Mouse (Mus musculus) embryonic fibroblast, embryonic 13.5 days (primary cell): ENCODE measurements around the gene C1qtnf12.

ENCODE experiments used
- CTCF ChIP-seq: IDR thresholded peaks from 2 replicates; pipeline ENCODE4 v1.5.1; 2011; ENCODE audit warnings: mild to moderate bottlenecking, control low read depth, low read length, moderate library complexity, borderline replicate concordance; ENCODE audit not compliant: insufficient read depth
- POLR2A ChIP-seq: IDR thresholded peaks from 2 replicates; pipeline ENCODE4 v1.6.1; 2011; ENCODE audit warnings: low read depth, mild to moderate bottlenecking, control low read depth, low read length, moderate library complexity

DNA sequence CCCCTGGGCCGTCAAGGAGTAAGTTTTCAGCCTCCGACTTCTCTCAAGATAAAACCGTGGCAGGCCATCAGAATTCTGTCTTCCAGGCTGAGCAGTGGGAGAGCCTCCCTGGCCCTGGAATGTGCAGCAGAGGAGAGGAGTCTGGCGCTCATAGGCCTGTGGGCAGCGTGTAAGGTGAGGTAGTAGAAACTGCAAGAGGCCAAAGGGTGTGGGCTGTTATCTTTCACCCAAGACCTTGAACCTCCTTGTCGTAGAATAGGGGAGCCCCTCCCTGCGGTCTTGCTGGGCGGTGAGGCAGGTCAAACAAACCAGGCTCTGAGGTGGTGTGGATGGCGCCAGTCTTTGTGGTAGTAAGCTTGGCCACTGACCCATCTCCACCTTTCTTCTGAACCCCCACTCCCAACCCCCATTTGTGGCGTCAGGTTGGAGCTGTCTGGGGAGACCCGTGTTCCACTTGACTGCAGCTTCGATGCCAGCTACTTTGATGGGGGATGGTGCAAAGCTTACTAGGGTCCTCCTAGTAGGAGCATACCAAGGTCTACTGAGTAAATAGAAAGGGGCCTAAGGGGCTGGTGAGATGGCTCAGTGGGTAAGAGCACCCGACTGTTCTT, 7.0 kb downstream of the C1qtnf12 start:
- TF ChIP-seq POLR2A (no peak), CTCF (no peak)
